Mouse (Mus musculus) natural killer cell, adult 2 months (primary cell): Measurements from ENCODE around the gene Mucl3.

Experiments
- DNase-seq, 2 experiments: peaks; one replicate each; pipeline ENCODE4 v3.0.0; 2022; ENCODE audit warnings: low spot score in 2 of 2

Mucl3 gene

GRCm38 (mm10) chr17:35643609-35644236 lies at the start of gene Mucl3:
Gene Mucl3, minus strand, starts transcription at chr17:35643695.
- no peak for DNase-seq

- DNase-seq, result no peak
Observed at GRCm38 (mm10) chr17:35692368-35692767, 48.9 kb upstream of the Mucl3 start.

GRCm38 (mm10) chr17:35691811-35692210 lies 48.3 kb upstream of the Mucl3 start:
- DNase-seq, result no peak

GRCm38 (mm10) chr17:35689936-35690645 lies 46.6 kb upstream of the Mucl3 start:
- no peak for DNase-seq

GRCm38 (mm10) chr17:35688347-35689175 lies 45.1 kb upstream of the Mucl3 start:
- no peak for DNase-seq

- no peak for DNase-seq
Observed at GRCm38 (mm10) chr17:35685061-35685460, 41.6 kb upstream of the Mucl3 start.

GRCm38 (mm10) chr17:35681986-35682385 lies 38.5 kb upstream of the Mucl3 start:
- DNase-seq, result no peak

- DNase-seq, result no peak
Observed at GRCm38 (mm10) chr17:35680591-35680990, 37.1 kb upstream of the Mucl3 start.

GRCm38 (mm10) chr17:35673416-35674035 lies 30.0 kb upstream of the Mucl3 start, which contains the start of gene Gtf2h4:
Gene Gtf2h4, minus strand, starts transcription at chr17:35673739.
- peak; percentile 86 to 89 for DNase-seq

- no peak for DNase-seq
Observed at GRCm38 (mm10) chr17:35672527-35672926, 29.0 kb upstream of the Mucl3 start.

- no peak for DNase-seq
Observed at GRCm38 (mm10) chr17:35671846-35672245, 28.4 kb upstream of the Mucl3 start.

- DNase-seq, result no peak
Observed at GRCm38 (mm10) chr17:35669731-35670130, 26.2 kb upstream of the Mucl3 start.

GRCm38 (mm10) chr17:35667334-35668065 lies 24.0 kb upstream of the Mucl3 start, which contains the start of gene Vars2:
Gene Vars2, minus strand, starts transcription at chr17:35667592.
- peak; percentile 95 to 96 for DNase-seq

- DNase-seq, result no peak
Observed at GRCm38 (mm10) chr17:35666851-35667256, 23.4 kb upstream of the Mucl3 start.

- no peak for DNase-seq
Observed at GRCm38 (mm10) chr17:35665957-35666515, 22.5 kb upstream of the Mucl3 start.

GRCm38 (mm10) chr17:35653086-35653485 lies 9.6 kb upstream of the Mucl3 start:
- no peak for DNase-seq

GRCm38 (mm10) chr17:35649429-35649828 lies 5.9 kb upstream of the Mucl3 start:
- DNase-seq, result no peak

- no peak for DNase-seq
Observed at GRCm38 (mm10) chr17:35639352-35639751, 4.1 kb downstream of the Mucl3 start.

- DNase-seq, result peak in 1 of 2 experiments; percentile 23
Observed at GRCm38 (mm10) chr17:35638475-35639190, 4.9 kb downstream of the Mucl3 start.

GRCm38 (mm10) chr17:35636363-35636762 lies 7.1 kb downstream of the Mucl3 start:
- no peak for DNase-seq
